Mouse (Mus musculus) embryonic fibroblast, embryonic 13.5 days (primary cell): ENCODE data around the gene Sytl5. TPM values are rescaled to one million over a fixed set of nuclear protein-coding genes. Genes with fewer than 3 reads are reported as not detected.

ENCODE experiments used
- H3K27ac ChIP-seq: 2 replicates; pipeline ENCODE4 v1.5.1; 2012; ENCODE audit warnings: low read length, control low read depth, inconsistent platforms; ENCODE audit not compliant: insufficient read depth
- H3K4me1 ChIP-seq: 2 replicates; pipeline ENCODE4 v1.6.1; 2011; ENCODE audit warnings: low read length; ENCODE audit not compliant: control insufficient read depth, insufficient read depth
- H3K4me3 ChIP-seq: 2 replicates; pipeline ENCODE4 v1.5.1; 2011; ENCODE audit warnings: mild to moderate bottlenecking, control low read depth, low read length; ENCODE audit not compliant: insufficient read depth
- CTCF ChIP-seq: IDR thresholded peaks from 2 replicates; pipeline ENCODE4 v1.5.1; 2011; ENCODE audit warnings: mild to moderate bottlenecking, control low read depth, low read length, moderate library complexity, borderline replicate concordance; ENCODE audit not compliant: insufficient read depth
- POLR2A ChIP-seq: IDR thresholded peaks from 2 replicates; pipeline ENCODE4 v1.6.1; 2011; ENCODE audit warnings: low read depth, mild to moderate bottlenecking, control low read depth, low read length, moderate library complexity
- polyA plus RNA-seq: library from polyadenylated mRNA; stranded (reverse); fragments of >200 nt; gene quantifications from 2 replicates; pipeline ENCODE4 v1.2.4, GENCODE M21; 2011; ENCODE audit warnings: low read depth; ENCODE audit not compliant: missing spikeins, insufficient read length

Gene Sytl5
- 2.8 and 6.2 TPM in 2 replicates for polyA plus RNA-seq

DNA sequence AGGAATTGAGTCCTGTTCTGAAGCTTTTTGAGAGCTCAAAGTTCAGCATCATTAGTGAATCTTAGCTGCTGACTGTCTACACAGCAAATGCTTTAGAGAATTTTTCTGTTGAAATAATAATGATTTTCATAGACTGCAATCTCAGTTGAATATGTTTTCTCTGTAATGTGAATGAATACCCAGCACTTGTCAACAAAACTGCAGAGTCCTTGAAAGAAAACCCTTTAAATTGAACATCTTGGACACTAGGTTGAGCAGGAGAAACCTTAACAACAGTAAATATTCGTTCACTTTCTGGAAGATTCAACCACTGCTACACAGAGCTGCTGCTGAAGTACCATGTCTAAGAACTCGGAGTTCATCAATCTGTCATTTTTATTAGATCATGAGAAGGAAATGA, at the start of gene Sytl5:
Gene Sytl5, plus strand, starts transcription at position 301 of the 400 bp plus-strand sequence.
- no peak within 1 kb of the TSS for H3K27ac ChIP-seq
- no peaks in the 10 kb centered on the region for H3K4me1 ChIP-seq
- no peak for TF ChIP-seq CTCF
- TF ChIP-seq POLR2A: no peak
- H3K4me3 ChIP-seq: no peak within 1 kb of the TSS

DNA sequence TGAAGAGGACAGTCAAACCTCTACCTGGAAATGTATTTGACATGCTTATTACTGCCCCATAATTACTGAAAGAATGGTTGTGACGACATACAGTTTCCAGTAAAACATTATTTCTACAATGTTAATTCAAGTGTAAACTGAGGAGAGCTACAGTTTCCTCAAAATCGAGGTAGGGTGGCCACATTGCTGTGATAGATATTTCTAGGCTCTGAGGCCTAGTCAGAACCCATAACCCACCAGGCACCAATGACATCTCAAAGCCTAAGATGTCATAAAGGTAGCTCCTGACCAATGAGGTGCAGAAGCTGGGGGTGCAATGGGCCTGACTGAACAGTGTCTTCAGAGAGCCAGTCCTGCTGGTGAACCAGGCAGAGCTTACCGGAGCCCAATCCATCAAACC, 38.8 kb upstream of the Sytl5 start, which contains the start of gene Hypm:
Gene Hypm, plus strand, starts transcription at position 301 of the 400 bp plus-strand sequence.
- H3K4me1 ChIP-seq: no peaks in the 10 kb centered on the region
- no peak within 1 kb of the TSS for H3K27ac ChIP-seq
- no peak within 1 kb of the TSS for H3K4me3 ChIP-seq
- no peak for TF ChIP-seq POLR2A
- TF ChIP-seq CTCF: no peak

DNA sequence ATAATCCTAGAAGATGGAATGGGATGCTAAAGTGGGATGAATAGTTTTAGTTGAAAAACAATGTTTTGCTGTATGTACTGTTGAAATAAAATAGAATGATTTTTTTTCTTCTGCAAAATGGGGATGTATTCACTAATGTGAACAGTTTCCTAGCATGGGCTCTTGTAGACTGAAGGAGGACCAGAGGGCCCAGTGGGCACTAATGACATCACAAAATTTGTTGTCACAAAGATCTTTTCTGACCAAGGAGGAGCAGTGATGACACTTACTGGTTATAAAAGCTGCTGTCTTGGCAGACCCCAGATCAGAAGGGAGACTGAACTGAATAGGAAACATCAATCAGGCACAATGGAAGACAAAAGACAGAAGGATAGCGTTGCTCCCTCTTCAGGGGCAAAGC, 36.0 kb upstream of the Sytl5 start, which contains the start of gene H2al3:
Gene H2al3, plus strand, starts transcription at position 301 of the 400 bp plus-strand sequence.
- Histone ChIP-seq H3K4me1 (no peaks in the 10 kb centered on the region), H3K4me3 (no peak within 1 kb of the TSS), H3K27ac (no peak within 1 kb of the TSS)
- TF ChIP-seq CTCF (no peak), POLR2A (no peak)

DNA sequence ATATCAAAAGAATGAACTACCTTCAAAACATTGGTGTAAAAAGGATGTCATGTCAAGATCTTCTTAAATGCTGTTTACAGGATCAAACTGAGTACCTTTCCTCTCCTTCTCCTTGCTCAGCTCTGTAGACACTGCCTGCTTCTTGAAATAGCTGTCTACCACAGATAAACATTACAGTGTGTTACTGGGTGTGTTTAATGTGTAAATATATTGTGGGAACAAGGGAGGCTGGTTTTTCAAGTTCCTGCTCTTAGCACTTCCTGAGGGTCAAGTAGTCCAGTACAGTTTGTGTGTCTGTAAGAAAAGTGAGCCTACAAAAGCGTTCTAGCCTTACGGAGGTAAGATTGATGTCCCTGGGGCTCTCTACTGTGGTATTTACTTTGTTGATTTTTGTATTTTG, 23.6 kb upstream of the Sytl5 start:
- H3K4me1 ChIP-seq: no peaks in the 10 kb centered on the region
- no peak overlapping the region for H3K4me3 ChIP-seq
- TF ChIP-seq POLR2A (no peak), CTCF (no peak)
- no peak overlapping the region for H3K27ac ChIP-seq

DNA sequence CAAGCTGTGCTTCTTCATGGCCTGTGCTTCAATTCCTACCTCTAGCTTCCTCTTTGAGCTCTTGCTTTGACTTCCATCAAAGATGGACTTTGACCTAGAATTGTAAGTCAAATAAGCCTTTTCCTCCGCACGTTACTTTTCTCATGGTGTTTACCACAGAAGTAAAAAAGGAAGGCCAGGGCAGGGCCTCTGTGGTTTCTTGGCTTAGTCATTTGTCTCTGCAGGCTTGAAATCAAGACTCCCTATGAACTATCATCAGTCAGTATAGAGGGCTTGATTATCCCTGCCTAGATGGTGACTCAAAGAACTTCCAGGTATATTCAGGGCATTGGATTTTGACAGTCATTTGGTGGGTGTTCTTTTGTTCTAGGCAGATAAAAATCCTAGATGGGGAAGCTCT, 9.9 kb upstream of the Sytl5 start:
- no peak overlapping the region for H3K4me3 ChIP-seq
- no peaks in the 10 kb centered on the region for H3K4me1 ChIP-seq
- H3K27ac ChIP-seq: no peak overlapping the region
- TF ChIP-seq POLR2A (no peak), CTCF (no peak)

DNA sequence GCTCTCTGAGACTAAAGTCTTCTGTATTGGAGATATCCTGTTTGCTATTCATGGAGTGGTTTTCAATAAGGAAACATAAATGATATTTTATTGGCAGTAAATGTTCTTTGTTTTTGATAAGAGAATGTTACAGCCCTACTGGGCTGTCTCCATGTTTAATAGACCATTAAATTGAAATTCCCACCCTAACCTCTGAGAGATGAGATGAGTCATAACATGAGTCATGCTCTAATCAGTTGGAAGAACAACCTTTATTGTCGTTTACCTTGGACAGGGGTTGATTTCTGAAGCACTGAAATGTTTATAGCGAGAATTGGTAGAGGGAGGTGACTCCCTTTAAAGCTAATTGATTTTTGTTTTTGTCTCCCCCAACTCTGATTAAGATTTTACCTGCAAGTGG, 24.1 kb downstream of the Sytl5 start:
- TF ChIP-seq CTCF (no peak), POLR2A (no peak)
- no peak overlapping the region for H3K27ac ChIP-seq
- H3K4me1 ChIP-seq: no peaks in the 10 kb centered on the region
- no peak overlapping the region for H3K4me3 ChIP-seq

DNA sequence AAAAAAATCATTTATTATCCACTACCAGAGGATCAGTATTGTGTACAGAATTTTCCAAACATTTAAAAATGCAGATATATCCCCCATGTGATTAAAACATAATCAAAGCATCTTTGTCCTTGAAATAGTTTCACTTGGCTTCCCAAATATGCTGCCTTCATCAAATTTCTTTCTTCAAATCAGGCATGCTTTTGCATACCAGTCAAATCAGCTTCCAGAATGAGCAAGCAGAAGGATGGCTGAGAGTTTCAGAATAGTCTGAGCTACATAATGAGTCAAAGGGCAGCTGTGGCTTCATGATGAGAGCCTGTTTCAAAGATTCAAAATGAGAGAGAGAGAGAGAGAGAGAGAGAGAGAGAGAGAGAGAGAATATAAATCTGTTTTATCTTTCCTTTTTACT, 48.4 kb downstream of the Sytl5 start:
- no peaks in the 10 kb centered on the region for H3K4me1 ChIP-seq
- TF ChIP-seq CTCF (no peak), POLR2A (no peak)
- no peak overlapping the region for H3K4me3 ChIP-seq
- no peak overlapping the region for H3K27ac ChIP-seq

DNA sequence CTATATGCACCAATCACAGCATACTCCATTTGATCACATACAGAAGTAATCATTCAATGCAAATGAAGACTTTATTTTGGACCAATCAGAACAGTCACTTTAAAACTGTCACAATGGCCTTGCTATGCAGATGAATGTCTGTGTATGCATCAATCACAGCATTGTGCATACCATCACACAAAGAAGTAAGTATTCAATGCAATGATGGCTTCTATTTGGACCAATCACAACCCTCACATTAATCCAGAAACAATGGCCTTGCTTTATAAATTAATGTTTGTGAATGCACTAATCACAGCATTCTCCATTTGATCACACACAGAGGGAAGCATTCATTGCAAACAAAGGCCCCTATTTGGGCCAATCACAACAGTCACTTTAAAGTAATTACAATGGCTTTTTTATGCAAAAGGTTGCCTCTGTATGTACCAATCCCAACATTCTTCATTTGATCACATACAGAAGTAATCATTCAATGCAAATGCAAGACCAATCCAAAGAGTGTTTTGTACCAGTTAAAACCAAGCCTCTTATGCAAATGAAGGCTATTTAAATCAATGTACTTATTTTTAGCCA, 98.8 kb downstream of the Sytl5 start:
- Histone ChIP-seq H3K4me3 (no peak overlapping the region), H3K27ac (no peak overlapping the region), H3K4me1 (no peaks in the 10 kb centered on the region)
- TF ChIP-seq POLR2A: no peak
- no peak for TF ChIP-seq CTCF

DNA sequence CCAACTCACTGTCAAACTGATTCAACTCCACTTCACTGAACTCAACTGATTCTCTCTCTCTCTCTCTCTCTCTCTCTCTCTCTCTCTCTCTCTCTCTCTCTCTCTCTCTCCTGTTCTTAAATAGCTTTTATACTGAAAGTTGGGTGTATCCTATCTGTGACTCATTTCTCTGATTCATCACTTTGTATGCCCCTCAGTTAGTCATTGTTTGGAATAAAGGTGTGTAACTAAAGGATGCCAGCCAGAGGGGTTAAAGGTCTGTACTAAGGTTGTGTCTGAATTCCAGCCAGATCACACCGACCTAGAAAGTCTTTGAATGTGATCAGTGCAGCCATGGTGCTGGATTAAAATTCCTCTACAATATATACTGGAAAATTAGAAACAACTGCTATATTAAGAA, 115.3 kb downstream of the Sytl5 start:
- no peak for TF ChIP-seq CTCF
- no peak for TF ChIP-seq POLR2A
- Histone ChIP-seq H3K4me1 (no peaks in the 10 kb centered on the region), H3K4me3 (no peak overlapping the region), H3K27ac (no peak overlapping the region)

DNA sequence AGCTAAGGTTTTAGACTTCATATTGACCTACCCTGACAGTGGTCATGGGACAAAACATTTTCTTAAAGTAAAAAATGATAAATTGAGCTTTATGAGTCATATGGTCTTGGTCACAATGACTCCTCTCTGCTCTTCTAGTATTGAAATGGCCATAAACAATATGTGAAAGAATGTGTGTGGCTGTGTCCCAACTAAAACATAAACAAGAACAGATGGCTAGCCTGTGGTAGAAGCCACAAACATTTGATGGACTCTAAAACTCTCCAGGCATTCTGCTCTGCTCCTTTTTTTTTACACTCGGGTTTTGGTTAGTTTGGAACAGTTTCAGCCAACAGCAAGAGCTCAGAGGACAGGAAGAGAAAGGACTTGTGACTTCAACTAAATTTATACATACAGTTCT, 120.5 kb downstream of the Sytl5 start:
- TF ChIP-seq CTCF: no peak
- TF ChIP-seq POLR2A: no peak

More for the DNA sequence above, 120.5 kb downstream of the Sytl5 start:
- Histone ChIP-seq H3K4me3 (no peak overlapping the region), H3K4me1 (no peaks in the 10 kb centered on the region), H3K27ac (no peak overlapping the region)
